Mouse (Mus musculus) heart, postnatal 36 days (tissue): ENCODE data around the gene Celf2. TPM values are rescaled to one million over a fixed set of nuclear protein-coding genes. Genes with fewer than 3 reads are reported as not detected.

Experiments used
- DNase-seq, 2 experiments: peaks; one replicate each; pipeline ENCODE4 v3.0.0; 2021 to 2022
- intact Hi-C: fragments of 180-260 bp; cut with DNase I; formaldehyde crosslinking; loops from one replicate; pipeline ENCODE4 v1.15.1; 2025
- total RNA-seq, 2 experiments: library from RNA; stranded (reverse); gene quantifications; 2 replicates each; pipeline ENCODE4 v1.2.3; 2021

Celf2 gene
- total RNA-seq, 2 experiments from 2014 or later, result 68.4 to 73.2 TPM

DNA sequence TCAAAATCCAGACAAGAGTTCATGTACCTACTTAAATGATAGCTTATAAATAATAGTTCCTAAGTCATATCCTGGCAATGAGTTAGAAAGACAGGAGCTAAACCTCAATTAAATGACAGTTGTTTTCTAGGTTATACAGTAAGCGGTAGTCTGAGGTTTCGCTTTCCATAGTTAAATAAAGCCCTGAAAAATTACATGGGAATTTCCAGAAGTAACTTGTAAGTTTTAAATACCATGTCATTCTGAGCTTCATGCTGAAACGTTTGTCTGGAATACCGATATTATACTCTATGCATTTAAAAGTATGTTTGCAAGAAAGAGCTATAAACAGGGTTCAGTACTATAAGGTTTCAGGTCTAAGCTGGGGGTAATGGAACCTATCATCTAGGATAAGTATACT is 862.3 kb downstream of the Celf2 start:
- intact Hi-C loops, result no loop called here
- DNase-seq, result no peak

DNA sequence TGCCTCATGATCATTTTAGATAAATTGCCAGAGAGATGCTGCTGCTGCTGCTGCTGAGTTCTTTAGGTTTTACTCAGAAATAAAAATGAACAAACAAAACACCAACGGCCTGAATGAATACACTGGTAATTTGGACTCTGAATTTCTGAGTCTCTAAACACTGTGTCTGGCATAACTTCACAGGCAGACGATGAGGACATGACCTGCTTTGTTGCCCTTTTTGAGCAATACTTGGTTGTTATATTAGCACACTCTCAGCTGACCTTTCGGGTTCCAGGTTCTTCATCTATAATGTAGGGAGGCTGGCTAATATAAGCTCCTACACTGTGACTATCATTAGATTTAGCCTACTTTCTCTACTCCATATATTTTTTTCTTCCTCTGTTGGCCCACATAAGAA is 863.0 kb downstream of the Celf2 start:
- DNase-seq, result no peak
- intact Hi-C loops, result no loop called here

DNA sequence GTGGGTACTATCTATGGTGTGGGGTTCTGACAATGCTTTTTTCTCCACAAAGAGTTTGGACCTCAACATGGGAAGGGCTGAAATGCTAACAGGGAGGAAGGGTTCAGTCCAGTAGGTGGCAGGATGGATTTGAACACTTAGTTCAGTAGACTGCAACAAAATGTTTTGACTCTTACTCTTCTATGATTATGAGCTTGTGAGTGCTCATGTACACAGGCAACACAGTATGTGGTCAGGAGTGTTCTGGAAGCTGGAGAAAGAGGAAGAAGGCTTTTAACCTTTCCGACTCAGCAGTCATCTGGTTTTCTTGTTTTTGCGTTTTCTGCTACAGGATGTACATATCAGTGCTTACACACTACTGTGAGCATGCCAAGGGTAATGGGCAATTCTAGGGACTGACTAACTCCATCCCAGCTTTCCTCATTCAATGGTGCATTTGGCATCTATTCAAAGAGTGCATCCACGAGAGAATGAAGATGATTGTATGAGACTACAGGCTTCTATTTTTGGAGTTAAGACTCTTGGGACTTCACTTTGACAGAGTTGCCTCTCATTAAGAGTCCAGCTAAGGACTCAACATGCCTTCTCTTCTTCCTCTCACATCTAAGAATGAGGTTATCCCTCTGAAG is 867.0 kb downstream of the Celf2 start:
- intact Hi-C loops, result no loop called here
- DNase-seq, result no peak

DNA sequence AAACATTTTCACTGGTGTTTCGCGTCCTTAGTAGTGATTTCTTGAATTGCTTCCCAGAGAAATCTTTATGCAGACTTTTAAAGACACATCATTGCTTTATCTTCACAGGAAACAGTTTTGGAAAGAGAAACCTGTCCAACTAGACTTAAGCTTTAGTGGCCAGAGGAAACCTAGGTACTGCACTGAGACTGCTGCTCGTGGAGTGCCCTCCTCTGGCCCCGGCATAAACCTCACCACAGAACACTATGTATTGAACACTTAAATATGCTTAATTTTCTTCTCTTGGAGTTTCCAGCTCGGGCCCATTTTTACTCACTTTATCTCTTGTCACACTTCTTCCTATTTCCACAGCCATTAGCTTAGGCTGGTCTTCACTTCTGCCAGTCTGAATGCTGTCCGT is 870.0 kb downstream of the Celf2 start:
- no peak for DNase-seq
- intact Hi-C loops, result no loop called here

DNA sequence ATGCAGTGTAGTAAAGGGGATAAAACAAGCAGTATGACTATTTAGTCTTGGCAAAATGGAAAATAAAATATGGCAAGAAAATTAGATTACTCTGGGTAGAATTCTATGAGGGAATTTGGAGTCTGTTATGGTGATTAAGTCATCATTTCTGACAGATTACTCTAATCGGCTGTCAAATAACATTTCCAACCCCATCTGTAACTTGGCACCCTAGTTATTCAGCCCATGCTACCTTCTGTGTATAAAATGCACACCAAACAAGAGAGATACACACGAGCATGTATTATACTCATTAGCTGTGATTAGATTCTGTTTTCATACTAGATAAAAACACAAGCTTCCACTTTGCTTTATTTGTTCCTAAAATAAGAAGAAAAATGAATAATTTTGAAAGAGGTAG is 872.2 kb downstream of the Celf2 start:
- no peak for DNase-seq
- intact Hi-C loops, result no loop called here

DNA sequence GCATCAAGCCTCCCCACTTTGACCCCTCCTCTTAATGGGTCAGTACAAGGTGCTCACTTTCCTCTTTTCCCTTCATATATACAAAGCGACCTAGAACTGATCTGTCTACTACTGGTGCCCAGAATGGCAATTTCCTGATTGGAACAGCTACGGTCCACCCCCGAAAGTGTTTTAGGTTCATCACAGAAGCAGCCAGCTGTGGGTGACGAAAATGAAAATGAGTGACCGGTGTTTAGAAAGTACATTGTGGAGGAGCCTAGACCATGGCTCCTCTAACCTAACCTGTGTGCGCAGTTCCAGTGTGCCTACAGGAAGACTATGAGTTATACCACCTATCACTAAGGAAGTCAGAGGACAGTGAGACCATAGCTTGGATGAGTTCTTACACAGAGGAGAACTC is 874.5 kb downstream of the Celf2 start:
- intact Hi-C loops, result no loop called here
- no peak for DNase-seq

DNA sequence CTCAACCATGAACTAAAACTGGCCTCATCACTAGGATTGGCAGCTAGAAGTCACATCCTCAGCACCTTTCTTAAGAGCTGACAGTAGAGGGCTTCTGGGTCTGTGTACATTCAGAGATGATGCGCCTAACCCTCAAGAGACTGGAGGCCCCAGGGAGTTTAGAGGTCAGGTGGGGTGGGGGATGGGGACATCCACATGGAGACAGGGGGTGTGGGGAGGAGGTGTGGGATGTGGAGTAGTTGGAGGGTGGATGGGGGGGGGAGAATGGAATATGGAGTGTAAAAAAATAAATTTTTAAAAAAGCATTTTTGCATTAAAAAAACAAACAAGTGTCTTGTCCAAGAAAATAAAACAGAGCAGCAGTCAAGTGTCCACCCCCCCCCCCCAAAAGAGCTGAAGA is 876.2 kb downstream of the Celf2 start:
- intact Hi-C loops, result no loop called here
- DNase-seq, result no peak

DNA sequence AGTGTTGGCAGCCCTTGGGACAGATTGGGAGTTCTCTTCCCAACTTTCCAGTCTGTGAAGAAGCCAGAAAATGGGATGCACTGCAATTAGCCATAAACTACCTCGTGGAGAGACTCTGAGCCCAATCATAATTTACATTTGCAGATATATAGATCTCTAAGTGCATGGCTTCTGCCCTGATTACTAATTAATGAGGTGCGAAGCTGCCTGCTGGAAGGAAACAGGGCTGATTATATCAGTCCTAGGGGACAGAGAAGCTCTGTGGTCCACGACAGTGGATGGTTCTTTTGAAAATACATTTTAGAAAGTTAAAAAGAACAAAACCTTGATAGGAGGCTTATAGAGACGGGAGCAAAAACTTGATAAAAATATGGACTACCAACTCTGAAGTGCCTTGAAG is 885.6 kb downstream of the Celf2 start:
- intact Hi-C loops, result no loop called here
- no peak for DNase-seq

DNA sequence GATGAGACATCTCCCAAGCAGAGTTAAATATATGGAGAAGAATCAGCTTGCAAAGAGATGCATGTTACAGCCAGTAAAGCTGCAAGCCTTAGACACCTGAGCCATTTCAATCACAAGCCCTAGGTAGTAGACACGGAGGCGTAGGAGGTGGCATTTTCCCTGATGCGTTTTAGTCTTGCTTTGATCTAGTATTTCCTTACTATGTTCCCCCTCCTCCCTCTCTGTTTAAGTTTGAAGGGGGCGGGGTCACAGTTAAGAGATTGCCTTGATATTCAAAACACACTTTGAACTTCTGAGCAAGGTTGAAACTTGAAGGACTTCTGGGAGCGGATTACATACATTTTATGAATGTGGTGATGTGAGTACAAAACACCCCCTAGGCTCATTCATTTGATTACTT is 887.3 kb downstream of the Celf2 start:
- DNase-seq, result no peak
- intact Hi-C loops, result no loop called here

DNA sequence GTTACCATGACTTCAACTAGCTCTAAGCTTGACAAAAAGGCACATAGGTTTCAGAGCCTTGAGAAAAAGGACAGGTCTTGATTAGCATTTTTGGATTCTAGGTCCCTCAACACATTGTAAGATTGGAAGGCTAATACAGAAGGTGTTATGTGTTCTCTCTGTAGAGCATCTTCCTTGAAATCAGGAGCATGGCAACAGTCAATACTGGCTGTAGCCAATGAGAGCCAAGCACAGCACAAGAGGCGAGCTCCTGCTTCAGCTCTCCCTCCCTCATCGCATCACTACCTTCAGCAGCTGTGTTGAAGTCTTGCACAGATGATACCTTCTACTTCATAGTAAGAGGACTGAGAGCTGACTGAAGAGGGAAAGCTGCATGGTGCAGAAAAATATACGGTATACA is 890.5 kb downstream of the Celf2 start:
- no peak for DNase-seq
- intact Hi-C loops, result no loop called here

DNA sequence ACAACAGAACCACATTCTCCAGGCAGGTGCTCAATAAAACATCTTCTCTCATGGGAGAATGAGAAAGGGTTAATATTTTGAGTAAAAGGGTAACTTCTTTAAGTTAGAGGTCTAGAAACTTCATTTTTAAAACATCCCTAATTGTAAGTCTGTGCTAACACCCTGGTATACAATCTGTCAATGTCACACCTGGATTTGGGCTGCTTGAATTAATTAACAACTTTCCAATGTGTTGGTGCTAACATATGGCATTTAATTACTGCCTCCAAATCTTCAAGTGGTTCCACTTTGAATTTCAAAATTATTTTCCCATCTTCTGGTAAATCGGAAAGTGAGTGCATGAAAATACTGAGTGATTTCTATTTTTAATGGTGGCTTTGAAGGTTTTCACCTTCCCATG is 890.9 kb downstream of the Celf2 start:
- intact Hi-C loops, result no loop called here
- DNase-seq, result no peak

DNA sequence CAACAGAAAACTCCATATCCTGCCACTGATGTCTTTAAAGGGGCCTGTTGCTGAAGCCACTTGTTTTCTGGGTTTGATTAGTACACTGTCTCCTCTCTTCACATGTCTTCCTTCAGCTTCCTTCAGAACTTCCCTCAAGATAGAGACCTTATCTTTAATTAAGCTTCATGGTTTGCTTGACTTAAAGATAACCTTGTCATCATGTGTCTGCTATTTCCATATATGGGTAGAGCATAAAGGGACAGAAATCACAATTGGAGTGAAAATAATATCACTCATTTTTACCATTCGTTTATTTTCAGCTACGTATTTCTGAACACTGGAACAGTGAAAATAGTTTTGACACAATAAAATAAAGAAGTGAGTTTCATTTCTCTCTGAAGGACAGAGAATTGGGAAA is 905.0 kb downstream of the Celf2 start:
- DNase-seq, result no peak
- intact Hi-C loops, result no loop called here

DNA sequence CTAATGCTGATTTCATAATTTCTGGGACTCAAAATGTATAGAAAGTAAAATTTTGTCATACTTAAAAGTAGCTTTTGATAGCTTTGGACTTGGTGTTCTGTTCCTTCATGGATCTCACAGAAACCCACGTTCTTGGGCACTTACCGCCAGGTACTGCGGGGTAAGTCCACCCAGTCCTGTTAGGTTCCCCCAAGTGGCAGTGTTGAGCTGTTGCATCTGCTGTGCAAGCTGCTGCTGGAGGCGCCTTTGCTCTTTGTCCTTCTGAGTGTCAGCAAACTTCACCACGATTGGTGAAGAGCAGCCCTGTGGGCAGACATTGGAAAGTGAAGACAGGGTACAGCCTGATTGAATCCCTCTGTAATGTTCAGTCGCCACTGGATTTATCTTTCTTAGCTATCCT is 905.5 kb downstream of the Celf2 start:
- no peak for DNase-seq
- intact Hi-C loops, result no loop called here

DNA sequence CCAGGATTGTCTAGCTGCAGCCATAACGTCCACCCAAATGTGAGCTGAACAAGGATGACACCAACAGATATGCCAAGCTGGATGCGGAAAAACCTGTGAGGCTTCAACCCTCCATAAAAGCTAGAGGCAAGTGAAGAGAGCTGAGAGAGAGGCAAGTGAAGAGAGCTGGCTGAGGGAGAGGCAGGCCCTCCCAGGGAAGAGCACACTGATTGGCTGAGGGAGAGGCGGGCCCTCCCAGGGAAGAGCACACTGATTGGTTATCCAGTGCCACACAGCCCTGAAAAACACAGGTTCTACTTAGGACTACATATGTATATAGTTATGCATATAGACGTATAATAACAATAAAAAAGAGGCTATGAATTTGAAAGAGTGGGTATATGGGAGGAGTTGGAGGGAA is 907.2 kb downstream of the Celf2 start:
- intact Hi-C loops, result no loop called here
- DNase-seq, result no peak

DNA sequence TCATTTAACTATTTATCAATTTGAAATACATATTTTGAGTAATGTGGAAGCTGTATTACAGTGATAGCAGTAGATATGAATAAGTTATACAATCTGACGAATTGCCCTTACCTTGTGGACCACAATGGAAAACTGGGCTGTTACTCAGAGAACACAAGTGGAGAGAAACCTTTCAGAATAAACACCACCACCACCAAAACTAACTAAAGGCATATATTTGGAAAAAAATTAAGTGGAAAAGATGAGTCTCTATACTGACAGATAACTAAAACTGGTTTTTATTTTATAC is 910.5 kb downstream of the Celf2 start:
- intact Hi-C loops, result no loop called here
- no peak for DNase-seq

DNA sequence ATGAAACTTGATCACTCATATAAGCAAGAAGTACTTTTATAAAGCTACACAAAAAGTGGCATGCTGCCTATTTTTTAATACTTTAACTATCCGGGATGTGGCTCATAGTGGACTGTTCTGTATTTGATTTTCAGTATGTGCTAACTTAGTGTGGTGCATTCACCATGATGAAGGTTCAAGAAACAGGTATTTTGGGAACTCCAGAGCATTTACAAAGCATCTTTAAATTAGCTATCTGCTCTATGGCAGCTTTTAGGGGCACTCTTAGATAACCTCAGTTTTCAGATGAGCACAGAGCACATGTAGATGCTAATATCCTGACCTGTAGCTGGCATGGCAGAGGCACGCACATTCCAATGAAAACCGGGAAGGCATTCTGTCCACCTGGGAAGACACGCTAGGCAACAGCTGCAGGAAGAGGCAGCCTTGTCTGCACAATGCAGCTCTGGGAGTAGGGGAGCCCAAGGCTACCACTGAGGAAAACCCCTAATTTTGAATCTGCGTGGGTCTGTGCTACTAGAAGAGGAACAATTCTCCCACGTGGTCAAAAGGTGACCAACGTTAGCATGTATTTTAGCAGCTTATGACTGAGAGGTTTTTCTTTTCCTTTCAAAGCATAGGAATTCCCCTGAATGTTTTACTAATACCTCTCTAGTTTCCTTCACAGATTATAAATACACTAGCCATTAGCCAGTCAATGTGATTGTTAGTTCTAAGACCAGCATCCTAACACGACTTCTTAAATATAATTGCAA is 911.1 kb downstream of the Celf2 start:
- no peak for DNase-seq
- intact Hi-C loops, result no loop called here

DNA sequence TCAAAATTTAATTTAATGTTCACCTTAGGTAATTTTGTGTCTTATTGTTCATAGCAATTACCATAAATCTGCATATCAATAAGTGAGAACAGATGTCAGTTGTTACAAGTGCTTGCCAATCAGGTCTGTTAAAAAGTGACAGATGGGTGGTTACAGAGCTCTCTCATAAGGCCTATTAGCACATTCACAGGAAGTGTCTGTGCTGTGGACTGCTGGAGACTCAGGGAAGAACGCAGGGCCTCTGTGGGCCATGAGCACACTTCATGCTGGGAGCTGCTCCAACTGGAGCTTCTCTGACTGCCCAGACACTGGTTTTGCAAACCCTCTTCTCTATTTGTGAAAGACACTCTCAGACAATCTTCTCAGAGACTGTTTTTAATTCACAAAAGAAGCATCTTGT is 914.6 kb downstream of the Celf2 start:
- intact Hi-C loops, result no loop called here
- no peak for DNase-seq

DNA sequence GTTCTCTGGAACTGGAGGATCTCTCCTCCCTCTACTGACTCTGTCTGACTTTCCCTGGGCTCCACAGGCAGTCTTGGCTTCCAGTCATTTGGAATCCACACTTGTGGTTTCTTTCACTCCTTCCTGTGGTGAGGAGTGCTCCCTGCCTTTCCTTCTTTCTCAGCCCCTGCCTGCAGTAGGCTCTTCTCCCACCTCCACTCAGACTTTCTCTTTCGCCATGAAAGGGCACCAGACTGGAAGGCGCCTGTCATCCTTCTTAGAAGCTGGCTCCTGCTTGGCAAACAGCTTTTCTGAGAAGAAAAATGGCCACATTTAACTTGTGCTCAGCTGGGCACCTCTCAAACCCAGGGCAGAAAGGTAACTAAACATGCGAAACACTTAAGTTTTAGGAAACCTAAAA is 915.2 kb downstream of the Celf2 start:
- intact Hi-C loops, result no loop called here
- no peak for DNase-seq

DNA sequence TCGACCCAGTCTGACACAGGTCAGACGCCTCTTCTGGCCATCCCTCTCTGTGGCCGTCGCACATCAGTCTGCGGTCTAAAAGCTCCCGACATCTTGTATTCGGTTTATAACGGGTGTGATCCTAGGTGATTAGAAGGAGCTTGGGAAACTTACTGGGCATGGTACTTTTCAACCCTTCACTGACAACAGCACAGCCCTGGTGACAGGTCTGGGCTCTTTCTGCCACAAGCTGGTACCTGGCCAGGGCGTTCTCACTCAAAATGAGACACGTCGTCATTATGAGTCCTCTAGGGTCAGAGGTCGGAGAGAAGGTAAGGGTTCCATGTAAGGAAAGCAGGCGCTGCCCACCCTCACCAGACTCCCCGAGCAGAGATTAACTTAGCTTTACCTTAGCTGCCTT is 915.6 kb downstream of the Celf2 start:
- DNase-seq, result no peak
- intact Hi-C loops, result no loop called here

DNA sequence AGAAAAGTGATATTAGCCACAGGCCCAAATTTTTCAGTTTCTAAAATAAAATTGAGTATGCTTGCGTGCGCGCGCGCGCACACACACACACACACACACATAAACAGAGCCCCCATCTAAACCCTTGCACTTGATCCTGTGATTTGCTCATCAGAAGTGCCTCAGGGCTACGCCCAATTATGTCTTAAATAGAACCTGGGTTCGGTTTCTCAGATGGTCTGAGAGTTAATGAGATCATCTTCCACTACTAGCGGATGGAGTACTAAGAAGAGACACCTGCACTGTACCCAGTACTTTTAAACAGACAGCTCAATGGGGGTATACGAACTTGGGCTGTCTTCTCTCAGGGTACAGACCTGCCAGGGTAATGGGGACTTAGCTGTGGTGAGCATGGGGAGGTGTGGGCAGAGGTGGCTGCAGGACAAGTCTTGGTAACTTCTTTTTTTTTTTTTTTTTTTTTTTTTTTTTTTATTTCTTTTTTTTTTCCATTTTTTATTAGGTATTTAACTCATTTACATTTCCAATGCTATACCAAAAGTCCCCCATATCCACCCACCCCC is 923.2 kb downstream of the Celf2 start:
- intact Hi-C loops, result no loop called here
- DNase-seq, result no peak

DNA sequence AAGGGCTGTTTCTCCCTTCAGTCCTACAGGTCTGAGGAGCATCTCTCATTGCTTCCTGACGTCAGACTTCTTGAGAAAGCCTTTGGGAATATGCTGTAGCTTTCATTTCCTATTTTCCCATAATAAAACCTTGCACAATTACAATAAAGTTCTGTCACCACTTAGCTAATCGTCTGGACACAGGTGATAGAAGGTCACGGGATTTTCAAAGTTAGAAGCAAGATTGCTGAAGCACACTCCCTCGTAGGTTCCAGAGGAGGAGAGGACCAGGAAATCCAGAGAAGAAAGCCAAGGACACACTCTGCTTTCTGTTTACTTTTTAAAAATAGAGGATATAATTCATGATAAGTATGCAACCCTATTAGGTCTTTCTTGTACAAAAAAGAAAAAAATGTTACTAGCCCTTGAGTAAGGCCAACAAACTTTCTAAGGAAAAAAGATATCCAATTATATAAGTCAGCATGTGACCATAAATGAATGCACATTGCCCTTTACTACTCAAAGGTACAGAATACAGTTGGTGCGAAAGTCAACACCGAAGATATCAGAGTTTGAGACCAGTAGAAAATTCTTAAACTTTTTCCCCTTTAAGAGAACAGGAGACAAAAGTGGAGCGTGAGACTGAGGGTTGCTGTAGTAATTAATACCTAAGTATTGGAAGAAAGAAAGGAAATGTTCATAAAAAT is 924.2 kb downstream of the Celf2 start:
- intact Hi-C loops, result no loop called here
- no peak for DNase-seq

DNA sequence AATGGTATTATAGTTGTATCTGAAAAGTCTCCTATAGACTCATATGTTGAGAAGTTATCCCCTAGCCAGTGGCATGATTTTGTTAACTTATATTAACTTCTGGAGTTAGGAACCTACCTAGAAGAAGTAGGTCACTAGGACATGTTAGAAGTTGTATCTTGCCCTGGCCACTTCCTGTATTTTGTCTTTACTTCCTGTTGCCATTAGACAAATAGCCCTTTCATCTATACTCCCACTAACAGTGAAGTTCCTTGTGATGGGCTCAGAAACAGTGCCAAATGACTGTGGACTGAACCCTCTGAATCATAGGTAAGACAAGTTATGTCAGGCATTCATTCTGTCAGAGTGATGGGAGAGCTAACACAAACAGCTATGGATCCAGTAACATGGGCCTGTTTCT is 926.7 kb downstream of the Celf2 start:
- intact Hi-C loops, result no loop called here
- DNase-seq, result no peak
